Mouse (Mus musculus) embryo, embryonic 10 days (tissue): ENCODE results near the gene Map4.

ENCODE experiments used
- DNase-seq: peaks from one replicate; pipeline ENCODE4 v3.0.0-alpha.2; 2015; ENCODE audit warnings: low spot score

Gene Map4

DNA sequence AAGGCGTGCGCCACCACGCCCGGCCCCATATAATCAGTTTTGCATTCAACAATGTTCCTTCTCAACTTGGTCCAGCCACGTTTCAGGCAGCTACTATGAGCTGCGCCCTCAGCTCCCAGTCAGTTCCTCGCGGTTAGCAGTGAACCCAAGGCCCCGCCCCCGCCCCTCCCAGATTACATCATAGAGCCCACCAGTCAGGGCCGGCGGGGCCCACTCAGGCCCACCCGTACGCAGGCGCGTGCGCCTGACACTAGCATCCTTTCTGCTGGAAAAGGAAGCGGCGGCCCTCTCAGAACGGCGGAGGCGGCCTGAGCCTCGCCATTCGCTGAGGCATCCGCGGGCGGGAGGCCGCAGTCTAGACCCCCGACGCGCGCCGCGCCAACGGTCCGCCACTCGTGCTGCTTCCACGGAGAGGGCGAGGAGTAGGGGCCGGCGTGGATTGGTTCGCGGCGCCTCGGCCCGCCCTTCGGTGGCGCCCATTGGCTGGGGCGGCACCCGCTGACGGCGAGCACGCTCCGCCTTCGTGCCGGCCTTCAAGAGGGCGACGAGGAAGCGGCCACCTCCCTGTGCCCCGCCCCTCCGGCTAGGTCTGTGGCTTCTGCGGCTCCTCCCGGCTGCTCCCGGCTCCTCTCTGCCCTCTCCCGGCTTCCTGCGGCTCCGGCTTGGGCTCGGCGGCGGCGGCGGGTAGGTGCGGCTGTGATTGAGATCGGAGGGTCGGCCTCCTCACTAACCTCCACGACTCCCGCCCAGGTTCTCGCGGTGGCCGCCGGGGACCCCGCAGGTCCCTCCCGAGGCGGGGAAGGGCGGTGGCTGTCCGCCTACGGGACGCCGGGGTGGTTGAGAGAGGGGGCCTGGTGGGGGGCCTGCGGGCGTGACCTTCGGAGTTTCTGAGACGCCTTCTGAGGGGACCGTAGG, at the start of gene Map4:
Gene Map4 (plus strand): TSS at position 204 of the 915 bp plus-strand sequence.
- peak; percentile 97 for DNase-seq

DNA sequence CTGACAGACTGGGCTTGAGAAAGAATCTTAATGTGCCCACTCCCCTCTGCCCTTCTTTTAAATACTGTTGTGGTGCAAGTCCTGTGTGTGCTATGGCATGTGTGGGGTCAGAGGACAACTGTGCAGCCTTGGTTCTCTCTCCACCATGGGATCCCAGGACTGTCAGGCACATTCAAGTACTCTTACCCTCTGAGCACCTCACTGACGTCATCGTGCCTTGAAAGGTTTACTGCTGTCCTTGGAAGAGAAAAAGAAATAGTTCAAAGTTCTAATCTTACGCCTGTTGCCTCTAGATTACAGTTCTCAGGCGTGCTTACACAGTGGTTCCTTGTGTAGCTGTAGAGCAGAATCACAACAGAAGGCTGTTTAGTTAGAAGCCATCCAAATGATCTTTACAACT, 45.0 kb upstream of the Map4 start:
- DNase-seq, result no peak

DNA sequence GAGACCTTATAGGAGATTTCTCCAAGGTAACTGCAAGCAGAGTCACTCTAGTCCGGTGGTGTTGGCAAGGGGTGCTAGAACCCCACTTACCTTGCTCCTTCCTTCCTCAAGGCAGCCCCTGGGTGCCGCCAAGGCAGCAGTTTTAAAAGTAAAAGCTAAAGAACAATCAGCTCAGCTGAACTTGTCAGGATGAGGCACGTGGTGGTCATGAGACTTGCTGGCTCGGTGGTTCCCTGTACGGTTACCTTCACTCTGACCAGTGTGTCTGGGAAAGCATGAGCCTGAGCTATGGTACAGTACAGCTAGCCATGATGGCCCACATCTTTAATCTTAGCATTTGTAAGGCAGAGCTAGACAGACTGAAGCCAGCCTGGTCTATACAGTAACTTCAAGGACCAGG, 43.9 kb upstream of the Map4 start:
- no peak for DNase-seq

DNA sequence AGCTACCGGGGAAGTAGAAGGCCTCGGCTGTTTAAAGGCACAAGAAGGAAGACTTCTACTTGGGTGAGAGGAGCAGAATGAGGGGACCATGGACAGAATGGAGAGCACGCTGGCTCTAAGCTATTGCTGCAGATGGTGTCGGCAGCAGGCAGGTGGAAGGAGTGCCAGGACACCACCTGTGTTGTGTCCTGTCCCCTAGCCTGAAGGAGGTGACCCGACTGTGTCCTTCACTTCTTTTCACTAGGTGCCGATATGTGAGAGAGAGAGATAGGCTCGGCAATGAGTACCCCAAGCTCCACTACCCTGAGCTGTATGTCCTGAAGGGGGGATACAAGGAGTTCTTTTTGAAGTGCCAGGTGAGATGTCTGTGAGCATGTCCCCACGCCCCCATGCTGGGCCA, 39.8 kb upstream of the Map4 start:
- DNase-seq, result no peak

DNA sequence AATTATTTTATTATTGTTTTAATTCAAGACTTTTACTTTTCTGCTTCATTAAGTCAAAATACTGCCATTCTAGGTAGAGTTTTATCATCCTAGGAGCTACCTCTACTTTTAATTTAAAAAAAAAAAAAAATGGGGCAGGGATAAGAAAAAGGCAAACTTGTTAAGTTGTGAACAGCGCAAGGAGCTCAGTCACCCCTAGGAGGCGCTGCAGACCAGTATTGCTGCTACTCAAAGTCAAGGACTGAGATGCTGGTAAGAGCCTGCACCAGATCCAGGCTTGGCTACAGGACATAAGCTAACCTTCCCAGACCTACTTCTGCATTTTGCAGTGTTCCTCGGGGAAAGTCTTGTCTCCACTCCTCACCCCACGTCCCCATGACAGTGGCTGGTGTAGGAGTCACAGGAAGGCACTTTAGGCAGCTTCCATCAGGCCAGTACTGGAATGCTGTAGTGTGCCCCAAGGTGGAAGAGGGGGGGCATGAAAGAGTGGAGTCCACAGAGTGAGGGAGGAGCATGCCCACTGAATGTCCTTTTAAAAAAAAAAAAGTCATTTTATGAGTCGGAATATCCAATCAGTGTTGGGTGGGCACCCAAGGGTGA, 38.5 kb upstream of the Map4 start:
- peak; percentile 83 for DNase-seq

DNA sequence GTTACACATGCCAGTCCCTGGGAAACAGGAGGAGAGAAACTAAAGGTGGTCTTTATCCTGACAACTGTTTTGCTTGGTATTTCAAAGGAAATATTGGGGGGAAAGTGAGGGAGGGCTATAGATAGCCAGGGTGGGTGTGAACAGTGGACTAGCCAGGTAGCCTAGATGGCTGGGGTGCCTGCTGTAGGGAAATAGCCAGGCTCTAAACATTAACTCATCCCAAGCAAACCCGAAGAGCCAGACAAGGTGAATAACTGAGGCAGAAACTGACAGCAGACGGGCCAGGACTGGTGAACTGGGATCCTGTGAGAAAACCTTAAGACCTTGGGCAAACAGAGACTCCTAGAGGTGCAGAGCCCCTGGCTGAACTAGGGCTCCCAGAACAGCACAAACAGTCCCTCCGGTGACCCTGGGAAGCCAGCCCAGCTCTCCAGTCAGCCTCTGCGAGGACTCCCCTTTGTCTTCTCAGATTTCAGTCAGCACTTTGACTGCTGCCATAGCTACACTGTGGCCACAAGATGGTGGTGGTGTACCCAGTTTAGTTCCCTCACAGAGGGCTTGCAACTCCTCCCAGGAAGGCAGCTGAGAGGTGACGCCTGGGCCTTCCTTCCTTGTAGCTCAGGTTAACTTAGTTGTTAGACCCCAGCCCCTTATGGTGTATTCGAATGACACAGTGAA, 36.7 kb upstream of the Map4 start:
- DNase-seq, result peak; percentile 93

DNA sequence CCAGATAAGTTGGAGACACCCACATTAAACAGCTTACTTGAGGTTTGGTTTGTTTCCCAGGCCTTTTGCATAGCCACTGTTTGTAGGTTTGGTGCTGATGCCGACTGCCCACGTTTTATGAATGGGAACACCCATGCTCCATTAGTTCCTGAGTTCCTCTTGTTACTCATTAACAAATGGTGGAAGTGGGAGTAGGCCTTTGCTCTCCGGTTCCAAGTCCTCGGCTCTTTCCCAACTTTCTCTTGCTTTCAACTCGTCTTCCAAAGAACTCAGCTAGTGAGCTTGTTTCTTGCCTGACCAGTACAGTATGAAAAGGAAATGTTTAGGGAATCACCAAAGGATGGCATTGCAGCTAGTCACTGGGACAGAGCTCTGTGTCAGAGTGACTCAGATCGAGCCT, 35.7 kb upstream of the Map4 start:
- no peak for DNase-seq

DNA sequence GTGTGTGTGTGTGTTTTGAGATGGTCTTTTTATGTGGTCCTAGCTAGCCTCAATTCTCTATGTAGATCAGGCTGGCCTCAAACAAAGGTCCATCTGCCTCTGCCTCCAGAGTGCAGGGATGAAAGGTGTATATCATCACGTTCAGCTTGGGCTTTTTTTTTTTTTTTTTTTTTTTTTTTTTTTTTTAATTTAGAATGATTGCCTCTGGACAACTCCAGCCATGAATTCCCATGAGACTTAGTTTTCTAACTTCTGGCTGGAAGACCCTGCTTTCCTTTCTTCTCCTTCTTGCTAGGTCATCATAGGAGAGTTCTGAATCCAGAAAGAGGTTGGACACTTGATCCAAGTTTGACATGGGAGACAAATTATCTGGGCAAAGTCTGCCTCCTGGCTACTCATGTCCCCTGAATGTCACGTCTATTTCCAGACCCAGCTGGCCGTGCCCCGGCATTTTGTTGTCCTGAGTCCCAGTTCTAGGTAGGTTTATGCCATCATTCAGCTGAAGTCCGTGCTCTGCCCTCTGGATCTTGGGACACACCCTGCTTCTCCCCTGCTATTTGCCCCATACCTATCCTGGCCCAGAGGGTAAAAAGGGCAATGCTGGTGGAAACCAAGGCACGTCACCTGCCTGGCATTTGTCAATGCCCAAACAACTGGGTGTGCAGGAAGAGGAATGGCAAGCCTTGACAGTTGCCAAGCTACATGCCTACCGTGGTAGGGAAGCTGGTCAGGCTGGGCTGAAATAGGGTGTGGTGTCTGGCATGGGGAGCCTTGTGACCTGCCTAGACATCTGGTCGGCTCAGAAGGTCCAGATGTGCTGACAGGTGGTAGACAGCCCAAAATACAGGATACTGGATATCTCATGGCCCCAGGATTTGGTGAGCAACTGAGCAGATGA, 34.8 kb upstream of the Map4 start:
- no peak for DNase-seq

DNA sequence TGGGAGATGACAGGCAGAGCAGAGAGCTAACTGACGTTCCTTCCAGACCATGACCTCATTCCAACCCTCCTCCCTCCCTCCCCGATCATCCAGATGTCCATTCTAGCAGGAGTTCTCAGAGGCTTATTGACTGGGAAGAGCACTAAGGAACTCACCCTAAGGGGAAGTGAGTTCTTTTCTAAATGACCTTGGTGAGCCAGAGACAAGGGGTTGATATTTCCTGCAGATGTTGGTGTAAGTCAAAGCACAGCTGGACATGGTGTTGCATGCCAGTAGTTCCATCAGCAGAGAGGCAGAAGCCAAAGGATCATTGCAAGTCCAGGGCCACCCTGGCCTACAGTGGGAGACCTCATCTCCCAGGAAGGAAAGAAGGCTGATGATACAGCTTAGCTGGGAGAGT, 33.2 kb upstream of the Map4 start:
- no peak for DNase-seq

DNA sequence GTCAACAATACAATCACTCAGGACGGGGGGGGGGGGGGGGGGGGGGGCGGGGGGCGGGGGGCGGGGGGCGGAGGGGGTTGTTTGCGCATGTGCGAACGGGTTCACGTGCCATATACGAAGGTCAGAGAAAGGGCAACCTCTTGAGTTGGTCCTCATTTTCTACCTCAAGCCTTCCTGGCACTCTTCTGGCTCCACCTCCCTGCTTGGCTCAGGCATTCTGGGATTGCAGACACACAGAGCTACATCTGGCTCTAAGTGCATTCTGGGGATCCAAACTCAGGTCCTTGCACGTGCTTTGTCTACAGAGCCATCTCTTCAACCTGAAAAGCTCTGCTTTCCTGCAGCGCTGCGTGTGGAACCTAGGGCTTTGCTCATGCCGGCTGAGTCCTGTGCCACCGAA, 31.9 kb upstream of the Map4 start:
- DNase-seq, result no peak

DNA sequence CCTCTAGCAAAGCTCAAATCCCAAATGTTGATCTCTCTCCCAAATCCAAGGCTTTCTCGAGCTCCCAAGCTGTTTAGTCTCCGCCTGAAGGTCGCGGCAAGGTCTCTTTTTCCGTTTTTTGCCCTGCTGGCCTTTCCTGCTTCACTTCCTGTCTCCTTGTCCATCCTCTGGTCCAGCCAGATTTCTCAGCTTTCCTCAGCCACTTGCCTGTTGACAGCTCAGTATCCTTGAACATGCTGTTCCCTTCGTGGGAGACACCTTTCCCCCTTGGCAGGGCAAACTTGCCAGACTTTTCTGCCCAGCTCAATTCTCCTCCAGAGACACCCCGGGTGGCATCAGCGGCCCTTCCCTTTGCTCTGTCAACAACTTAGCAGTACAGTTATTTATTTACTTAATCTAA, 31.5 kb upstream of the Map4 start:
- no peak for DNase-seq

DNA sequence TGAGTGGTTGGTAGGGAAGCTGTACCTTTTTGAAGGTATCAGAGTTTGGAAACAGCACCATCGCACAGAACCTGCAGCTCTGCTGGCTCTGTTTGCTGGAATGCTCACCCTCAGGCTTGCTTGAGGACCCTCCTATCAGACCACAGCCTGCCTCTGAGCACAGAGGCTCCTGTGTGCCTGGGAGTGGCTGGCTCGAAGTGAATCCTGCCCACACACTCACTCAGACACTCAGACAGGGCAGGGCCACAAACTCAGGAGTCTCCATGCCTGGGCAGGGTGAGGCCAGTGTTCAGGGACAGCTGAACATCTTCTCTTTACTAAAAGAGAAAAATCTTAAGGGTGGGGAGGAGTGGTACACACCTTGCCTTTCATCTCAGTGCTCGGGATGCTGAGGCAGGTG, 30.7 kb upstream of the Map4 start:
- no peak for DNase-seq

DNA sequence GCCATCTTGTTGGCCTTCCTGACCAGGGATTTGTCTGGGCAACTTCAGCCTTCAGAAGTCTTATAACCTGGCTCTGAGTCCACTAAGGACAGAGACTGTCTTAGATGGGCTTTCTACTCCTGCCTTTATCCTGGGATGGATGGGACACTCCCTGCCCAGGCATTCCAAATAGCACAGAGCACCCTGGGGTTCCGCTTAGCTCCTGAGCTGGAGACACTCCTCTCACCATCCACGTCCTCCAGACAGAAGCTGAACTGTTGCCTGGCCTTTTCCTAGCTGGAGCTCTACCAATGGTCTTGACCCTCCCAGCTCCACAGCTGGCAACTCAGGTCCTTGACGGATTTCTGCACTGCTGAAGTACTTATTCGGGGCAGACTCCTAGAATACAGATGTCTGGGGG, 29.0 kb upstream of the Map4 start:
- DNase-seq, result no peak

DNA sequence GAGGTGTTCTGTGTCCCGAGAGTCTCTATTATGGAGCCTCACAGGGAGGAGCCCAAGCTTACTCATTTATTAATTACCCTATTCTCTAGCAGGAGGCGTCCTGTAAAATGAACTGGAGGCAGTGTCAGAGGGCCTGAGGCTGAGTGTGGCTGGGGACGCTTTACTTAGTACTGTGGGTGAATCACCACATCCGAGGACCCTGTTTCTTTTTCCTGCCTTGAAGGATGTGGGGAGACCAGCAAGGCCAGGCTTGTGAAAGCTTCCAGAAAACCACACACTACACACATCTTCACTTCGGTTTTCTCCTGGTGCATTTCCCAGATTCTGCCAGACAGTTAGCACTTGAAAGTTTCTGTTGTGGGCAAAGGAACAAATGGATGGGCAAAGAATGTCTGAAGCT, 28.5 kb upstream of the Map4 start:
- DNase-seq, result no peak

DNA sequence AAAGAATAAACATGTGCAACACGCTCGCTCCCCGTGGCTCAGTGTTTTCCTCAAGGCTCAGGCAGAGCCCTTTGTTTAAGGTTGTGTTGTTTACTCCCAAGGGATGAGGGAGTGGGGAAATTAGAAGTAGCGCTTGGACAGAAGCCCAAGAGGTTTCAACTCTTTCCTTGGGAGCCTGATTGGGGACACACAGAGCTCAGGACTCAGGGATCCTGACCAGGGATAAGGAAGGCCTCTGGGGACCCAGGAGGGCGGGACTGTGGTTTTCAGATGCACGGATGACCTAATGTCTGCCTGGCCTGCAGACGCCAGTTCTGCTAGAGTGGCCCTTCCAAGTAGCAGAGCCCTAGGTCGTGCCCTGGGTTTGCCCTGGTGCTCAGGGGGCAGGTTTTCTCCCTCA, 24.0 kb upstream of the Map4 start:
- no peak for DNase-seq

DNA sequence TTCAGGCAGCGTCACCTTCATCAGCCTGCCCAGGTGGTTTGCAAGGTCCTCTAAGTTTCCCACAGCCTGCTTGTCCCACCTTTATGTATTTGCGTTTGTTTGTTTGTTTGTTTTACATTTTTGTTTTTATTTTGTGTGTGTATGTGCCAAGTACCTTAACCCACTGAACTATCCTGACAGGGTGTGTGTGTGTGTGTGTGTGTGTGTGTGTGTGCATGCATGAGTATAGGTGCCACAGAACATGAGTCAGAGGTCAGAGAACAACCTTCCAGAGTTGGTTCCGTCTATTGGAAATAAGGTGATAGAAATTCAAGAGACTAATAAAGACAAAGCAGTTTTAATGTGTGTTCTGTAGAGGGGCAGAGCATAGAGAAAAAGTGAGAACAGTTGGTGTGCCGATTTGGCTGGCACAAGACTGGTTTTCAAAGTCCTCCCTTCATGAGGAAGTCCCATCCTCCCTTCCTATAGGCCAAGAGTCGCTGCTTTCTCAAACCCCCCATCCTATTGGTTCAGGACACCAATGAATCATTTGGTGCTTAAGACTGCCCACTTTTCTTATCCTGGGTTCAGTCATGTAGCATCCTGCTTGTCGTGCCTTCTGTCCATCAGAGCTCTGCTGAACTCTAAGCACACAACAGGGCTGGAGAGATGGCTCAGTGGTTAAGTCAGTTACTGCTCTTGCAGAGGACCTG, 23.3 kb upstream of the Map4 start:
- no peak for DNase-seq

DNA sequence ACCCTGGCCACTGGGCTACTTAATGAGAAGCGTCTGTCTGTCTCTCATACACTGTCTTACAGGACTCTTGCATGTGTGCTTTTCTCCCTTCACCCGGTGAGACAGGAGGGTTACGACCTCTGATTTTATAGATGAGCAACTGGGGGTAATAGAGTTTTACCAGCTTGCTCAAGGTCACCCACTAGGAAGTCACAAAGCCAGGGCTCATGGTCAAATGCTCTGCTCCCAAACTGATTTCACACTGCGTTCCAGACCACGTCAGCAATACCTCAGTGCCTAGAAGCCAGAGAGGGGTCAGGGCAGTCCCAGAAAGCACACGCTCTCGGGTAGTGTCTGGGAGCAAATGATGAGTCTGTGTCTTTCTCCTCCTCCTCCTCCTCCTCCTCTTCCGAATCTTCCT, 22.2 kb upstream of the Map4 start:
- DNase-seq, result no peak

DNA sequence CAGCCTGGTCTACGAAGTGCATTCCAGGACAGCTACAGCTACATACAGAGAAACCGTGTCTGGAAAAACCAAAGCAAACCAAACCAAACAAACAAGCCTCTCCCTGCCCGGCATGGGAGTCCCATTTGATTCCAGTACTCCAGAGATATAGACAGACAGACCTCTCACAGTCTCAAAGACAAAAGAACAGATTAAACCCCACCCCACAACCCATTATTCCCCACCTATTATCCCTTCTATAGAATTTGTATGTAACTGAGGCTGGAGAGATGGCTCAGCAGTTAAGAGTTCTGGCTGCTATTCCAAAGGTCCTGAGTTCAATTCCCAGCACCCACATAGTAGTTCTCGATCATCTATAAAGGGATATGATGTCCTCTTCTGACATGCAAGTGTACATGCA, 21.3 kb upstream of the Map4 start:
- DNase-seq, result no peak

DNA sequence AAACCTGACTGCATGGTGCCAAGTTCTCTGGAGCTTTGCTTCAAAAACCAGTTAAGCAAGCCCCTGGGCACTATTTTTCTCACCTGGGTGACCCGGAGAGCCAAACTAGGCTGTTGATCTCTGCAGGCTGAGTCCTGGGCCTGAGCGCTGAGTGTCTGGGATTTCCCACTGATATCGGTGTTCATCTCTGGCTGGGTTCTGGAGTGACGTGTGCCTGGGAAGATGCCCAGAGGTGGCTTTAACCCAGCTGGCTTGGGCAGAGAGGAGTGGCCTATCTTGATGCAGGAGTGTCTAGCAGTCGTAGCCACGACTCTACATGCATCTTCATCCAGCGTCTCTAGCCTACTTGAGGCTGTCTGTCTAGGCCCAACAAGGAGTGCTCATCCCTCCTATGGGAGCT, 19.5 kb upstream of the Map4 start:
- DNase-seq, result no peak

DNA sequence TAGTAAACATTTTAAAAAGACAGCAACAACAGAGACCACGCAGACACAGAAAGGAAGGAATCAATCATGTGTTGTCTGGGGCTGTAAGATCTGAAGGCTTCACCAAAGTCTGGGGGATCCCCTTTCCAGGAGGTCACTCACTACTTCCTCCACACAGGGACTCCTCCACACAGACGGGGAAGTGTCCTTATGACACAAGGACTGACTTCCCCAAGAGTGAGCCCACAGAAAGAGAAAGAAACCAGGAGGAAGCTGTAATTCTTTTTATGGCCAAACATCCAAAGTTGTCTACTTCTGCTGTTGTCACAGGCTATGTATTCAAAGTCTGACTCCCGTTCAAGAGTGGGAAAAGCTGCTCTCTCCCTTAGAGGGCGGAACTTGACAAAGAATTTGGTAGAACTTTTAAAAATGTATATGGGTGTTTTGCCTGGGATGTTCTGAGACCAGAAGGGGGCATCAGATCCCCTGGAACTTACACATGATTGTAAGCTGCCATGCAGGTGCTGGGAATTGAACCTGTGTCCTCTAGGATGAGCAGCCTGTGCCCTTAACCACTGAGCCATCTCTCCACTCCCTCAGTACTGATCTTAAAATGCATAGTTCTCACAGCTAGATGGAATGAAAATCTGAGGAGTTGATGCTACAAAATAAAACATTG, 16.9 kb upstream of the Map4 start:
- DNase-seq, result no peak

DNA sequence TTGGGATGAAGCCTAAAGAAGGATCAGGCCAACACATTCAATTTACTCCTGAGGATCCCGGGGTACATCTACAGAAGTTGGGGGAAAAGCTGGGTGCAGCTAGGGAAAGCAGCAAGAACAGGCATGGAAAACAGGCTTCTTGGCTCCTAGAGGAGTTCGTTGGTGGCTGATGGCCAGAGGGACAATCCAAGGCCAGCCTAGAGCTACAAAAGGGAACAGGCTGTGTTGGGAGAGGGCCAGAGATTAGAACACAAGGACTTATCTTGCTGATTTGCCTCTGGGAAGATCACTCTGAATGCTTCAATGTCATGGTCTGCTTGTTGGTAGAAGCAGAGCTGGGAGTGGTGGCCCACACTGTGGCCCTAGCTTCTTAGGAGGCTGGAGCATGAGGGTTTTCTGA, 13.3 kb upstream of the Map4 start:
- DNase-seq, result no peak
